Mouse (Mus musculus) CH12.LX (cell line): ENCODE results near the gene March2.

Experiments used
- CTCF ChIP-seq, 2 experiments: IDR thresholded peaks in 1 of 2; conservative IDR thresholded peaks in 1 of 2; 2 replicates each; pipeline ENCODE4 v1.5.1; 2011 to 2012; ENCODE audit warnings: low read depth in 2 of 2, low read length in 2 of 2, improper control_type of control experiment in 1 of 2, inconsistent platforms in 1 of 2, mild to moderate bottlenecking in 1 of 2, moderate library complexity in 1 of 2
- E2F4 ChIP-seq: IDR thresholded peaks from 2 replicates; pipeline ENCODE4 v1.6.1; 2011; ENCODE audit warnings: low read depth, low read length, improper control_type of control experiment; ENCODE audit not compliant: insufficient replicate concordance
- ELF1 ChIP-seq: IDR thresholded peaks from 2 replicates; pipeline ENCODE4 v1.6.1; 2014; ENCODE audit warnings: low read depth, mild to moderate bottlenecking, inconsistent platforms, low read length, improper control_type of control experiment
- GABPA ChIP-seq: IDR thresholded peaks from 2 replicates; pipeline ENCODE4 v1.6.1; 2012; ENCODE audit warnings: low read depth, low read length, improper control_type of control experiment, inconsistent platforms; ENCODE audit not compliant: insufficient replicate concordance
- KAT2A ChIP-seq: IDR thresholded peaks from 2 replicates; pipeline ENCODE4 v1.6.1; 2012; ENCODE audit warnings: low read length, improper control_type of control experiment, inconsistent platforms; ENCODE audit not compliant: insufficient replicate concordance
- MAFK ChIP-seq: IDR thresholded peaks from 2 replicates; pipeline ENCODE4 v1.6.1; 2011; ENCODE audit warnings: low read length, improper control_type of control experiment; ENCODE audit not compliant: insufficient replicate concordance
- MAX ChIP-seq: IDR thresholded peaks from 2 replicates; pipeline ENCODE4 v1.6.1; 2011; ENCODE audit warnings: low read length, improper control_type of control experiment
- NELFE ChIP-seq: IDR thresholded peaks from 2 replicates; pipeline ENCODE4 v1.6.1; 2011; ENCODE audit warnings: low read depth, low read length, improper control_type of control experiment
- SMC3 ChIP-seq: IDR thresholded peaks from 2 replicates; pipeline ENCODE4 v1.6.1; 2011; ENCODE audit warnings: low read depth, low read length, improper control_type of control experiment
- USF2 ChIP-seq: conservative IDR thresholded peaks from 2 replicates; pipeline ENCODE4 v1.6.1; 2011; ENCODE audit warnings: low read depth, low read length, improper control_type of control experiment

DNA sequence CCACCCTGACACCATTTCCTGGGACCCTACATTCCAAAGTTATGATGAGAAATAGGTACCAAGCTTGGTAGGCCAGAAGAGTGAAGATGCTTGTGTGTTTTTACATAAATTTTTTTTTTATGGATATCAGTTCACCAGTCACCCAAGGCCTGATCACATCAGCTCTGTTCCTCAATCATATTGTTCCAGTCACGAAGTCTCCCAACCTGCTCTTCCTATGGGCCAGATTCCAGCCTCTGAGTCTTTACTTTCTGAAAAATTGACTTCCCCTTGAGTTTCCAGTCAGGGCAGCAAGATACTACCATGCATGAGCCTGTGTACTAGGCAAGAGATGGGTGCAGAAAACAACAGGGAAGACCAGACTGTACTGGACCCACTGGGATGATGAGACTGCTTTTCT, 31.7 kb downstream of the March2 start, which contains the start of gene Hnrnpm:
- TF ChIP-seq E2F4 (no peak), SMC3 (no peak), ELF1 (no peak), USF2 (no peak), NELFE (no peak), CTCF (conservative IDR thresholded peaks at IDR 0.05 in 1 of 2, IDR thresholded peaks at IDR 0.05 in 1 of 2; ENCODE audit: low read depth in 2 of 2, low read length in 2 of 2) (no peak), GABPA (no peak), MAX (no peak), KAT2A (no peak), MAFK (no peak)
